Mouse (Mus musculus) olfactory bulb, adult 2 months (tissue): ENCODE data around the gene Acadm. TPM values are rescaled to one million over a fixed set of nuclear protein-coding genes. Genes with fewer than 3 reads are reported as not detected.

ENCODE experiments used
- H3K27ac ChIP-seq: fragments of 200-500 bp; 2 replicates; pipeline ENCODE4 v1.5.1; 2012; ENCODE audit warnings: low read depth, low read length; ENCODE audit not compliant: insufficient read depth
- H3K4me1 ChIP-seq: fragments of 200-500 bp; 2 replicates; pipeline ENCODE4 v1.6.1; 2012; ENCODE audit warnings: low read length; ENCODE audit not compliant: control insufficient read depth, insufficient read depth
- H3K4me3 ChIP-seq: fragments of 200-500 bp; 2 replicates; pipeline ENCODE4 v1.5.1; 2012; ENCODE audit warnings: mild to moderate bottlenecking, low read depth, low read length, moderate library complexity; ENCODE audit not compliant: insufficient read depth
- CTCF ChIP-seq: fragments of 200-500 bp; IDR thresholded peaks from 2 replicates; pipeline ENCODE4 v1.5.1; 2012; ENCODE audit warnings: low read depth, mild to moderate bottlenecking, low read length, moderate library complexity; ENCODE audit not compliant: insufficient read depth
- POLR2A ChIP-seq: fragments of 200-500 bp; IDR thresholded peaks from 2 replicates; pipeline ENCODE4 v1.6.1; 2012; ENCODE audit warnings: mild to moderate bottlenecking, low read depth, low read length, moderate library complexity; ENCODE audit not compliant: insufficient read depth
- WGBS: fragments of 180-500 bp; shearing (Covaris S2); methylation state at CpG from one replicate; pipeline ENCODE4 v1.1.7; 2018; 5-methylcytosine and 5-hydroxymethylcytosine counted together
- polyA plus RNA-seq: library from polyadenylated mRNA; stranded (reverse); fragments of >200 nt; gene quantifications from 2 replicates; pipeline ENCODE4 v1.2.4, GENCODE M21; 2012; ENCODE audit warnings: low replicate concordance; ENCODE audit not compliant: missing spikeins, insufficient read depth, insufficient read length

The Acadm gene
- polyA plus RNA-seq, 1 experiment, result 570 TPM

DNA sequence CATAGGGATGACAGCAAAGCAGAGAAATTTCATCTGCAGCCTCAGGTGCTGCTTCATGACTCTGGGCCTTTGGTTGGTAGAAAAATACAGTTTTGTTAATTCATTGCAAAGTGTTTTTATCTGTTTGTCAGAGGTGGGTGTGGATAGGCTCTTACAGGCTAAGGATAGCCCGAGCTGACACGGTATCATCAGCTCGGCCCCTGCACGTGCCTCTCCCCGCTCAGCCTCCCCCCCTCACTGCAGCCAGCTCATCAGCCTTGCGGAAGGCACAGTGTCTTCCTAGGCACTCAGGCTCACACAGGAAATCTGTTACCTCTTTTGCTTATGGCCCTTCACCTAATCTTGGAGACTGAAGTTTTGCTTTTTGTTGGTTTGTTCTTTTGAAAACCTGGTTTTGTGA lies 56.3 kb downstream of the Acadm start:
- Histone ChIP-seq H3K4me3 (no peak overlapping the region), H3K27ac (no peak overlapping the region), H3K4me1 (no peaks in the 10 kb centered on the region)
- TF ChIP-seq CTCF, result no peak
- TF ChIP-seq POLR2A, result no peak
- 59% methylated on average over 6 of the region's 6 CpGs for WGBS

DNA sequence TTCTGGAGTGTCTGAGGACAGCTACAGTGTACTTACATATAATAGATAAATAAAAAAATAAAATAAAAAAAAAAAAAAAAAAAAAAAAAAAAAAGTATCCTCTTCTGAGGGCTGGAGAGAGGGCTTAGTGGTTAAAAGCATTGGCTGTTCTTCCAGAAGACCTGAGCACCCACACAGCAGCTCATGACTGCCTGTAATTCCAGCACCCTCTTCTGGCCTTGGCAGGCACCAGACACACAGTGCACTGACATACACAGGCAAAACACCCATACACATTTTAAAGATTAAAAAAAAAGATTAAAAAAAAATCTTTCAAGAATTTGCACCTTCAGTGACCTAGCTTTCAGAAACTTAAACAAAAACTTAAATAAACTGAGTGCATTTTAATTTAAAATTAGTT lies 58.1 kb downstream of the Acadm start:
- no peak for TF ChIP-seq CTCF
- no peak for TF ChIP-seq POLR2A
- no peak overlapping the region for H3K27ac ChIP-seq
- H3K4me1 ChIP-seq, result no peaks in the 10 kb centered on the region
- no peak overlapping the region for H3K4me3 ChIP-seq

Other genes with a start within 250 kb of the Acadm start
- not detected in 2 replicates for gene St6galnac3, start 219.5 kb downstream of the Acadm start, polyA plus RNA-seq
- not detected in 2 replicates for gene Asb17, start 100.4 kb downstream of the Acadm start, polyA plus RNA-seq
- not detected in 2 replicates for gene Msh4, start 38.5 kb downstream of the Acadm start, polyA plus RNA-seq
- gene Rabggtb, start 31.6 kb downstream of the Acadm start, polyA plus RNA-seq, result not detected in 2 replicates
- not detected in 2 replicates for gene Slc44a5, start 28.8 kb upstream of the Acadm start, polyA plus RNA-seq